Mouse (Mus musculus) midbrain, embryonic 16.5 days (tissue): ENCODE measurements at regions not wholly inside any gene's neighbourhood (a gene's known extent, or its start where the extent isn't known, plus 50 kb on each side); places are given as distances from the start of the nearest gene placed in this dataset.

ENCODE experiments used
- ATAC-seq: fragments of 200-750 bp; cut with Nextera tagmentation; 2 replicates; pipeline ENCODE4 v1.8.0; 2017; ENCODE audit warnings: moderate TSS enrichment
- H3K27ac ChIP-seq: fragments of 300-500 bp; sonication (generic); 2 replicates; pipeline ENCODE4 v1.5.1; 2014; ENCODE audit warnings: mild to moderate bottlenecking, low read length, mixed read lengths
- H3K27me3 ChIP-seq: fragments of 300-500 bp; sonication (generic); 2 replicates; pipeline ENCODE4 v1.6.1; 2014; ENCODE audit warnings: low read depth, low read length, mixed read lengths; ENCODE audit not compliant: control insufficient read depth, insufficient read depth
- H3K36me3 ChIP-seq: fragments of 300-500 bp; sonication (generic); 2 replicates; pipeline ENCODE4 v1.6.1; 2014; ENCODE audit warnings: mild to moderate bottlenecking, low read length, moderate library complexity, mixed read lengths; ENCODE audit not compliant: control insufficient read depth, insufficient read depth
- H3K4me1 ChIP-seq: fragments of 300-500 bp; sonication (generic); 2 replicates; pipeline ENCODE4 v1.6.1; 2014; ENCODE audit warnings: mild to moderate bottlenecking, low read length, mixed read lengths; ENCODE audit not compliant: control insufficient read depth, insufficient read depth
- H3K4me2 ChIP-seq: fragments of 300-500 bp; sonication (generic); 2 replicates; pipeline ENCODE4 v1.6.1; 2014; ENCODE audit warnings: mild to moderate bottlenecking, low read length, mixed read lengths
- H3K4me3 ChIP-seq: fragments of 300-500 bp; sonication (generic); 2 replicates; pipeline ENCODE4 v1.5.1; 2014; ENCODE audit warnings: low read depth, mild to moderate bottlenecking, low read length, moderate library complexity, mixed read lengths
- H3K9ac ChIP-seq: fragments of 300-500 bp; sonication (generic); 2 replicates; pipeline ENCODE4 v1.6.1; 2014; ENCODE audit warnings: low read depth, low read length, mixed read lengths
- H3K9me3 ChIP-seq: fragments of 300-500 bp; sonication (generic); replicated peaks from 2 replicates; pipeline ENCODE4 v1.6.1; 2014; ENCODE audit warnings: mild to moderate bottlenecking, low read length, mixed read lengths; ENCODE audit not compliant: control insufficient read depth, poor library complexity, severe bottlenecking
- WGBS: fragments of 180-500 bp; shearing (Covaris S2); extraction: QIAGEN DNeasy Blood & Tissue Kit; methylation state at CpG from one replicate; pipeline ENCODE4 v1.1.7; 2014; 5-methylcytosine and 5-hydroxymethylcytosine counted together

- ATAC-seq, result no peak
- Histone ChIP-seq H3K4me1 (peaks cover 9% of the 10 kb centered on the region), H3K27ac (no peak overlapping the region), H3K27me3 (no peaks in the 10 kb centered on the region), H3K4me3 (no peak overlapping the region), H3K9me3 (no peaks in the 10 kb centered on the region), H3K36me3 (no peaks in the 10 kb centered on the region), H3K4me2 (no peak overlapping the region), H3K9ac (no peak overlapping the region)
- 59% methylated on average over 3 of the region's 3 CpGs for WGBS
Observed at GRCm38 (mm10) chr4:153768350-153768749, 188.7 kb upstream of the A430005L14Rik start.

GRCm38 (mm10) chr4:153770675-153771074 lies 186.4 kb upstream of the A430005L14Rik start:
- ATAC-seq, result no peak
- H3K9me3 ChIP-seq, result no peaks in the 10 kb centered on the region
- no peaks in the 10 kb centered on the region for H3K27me3 ChIP-seq
- H3K4me1 ChIP-seq, result peaks cover 9% of the 10 kb centered on the region
- H3K36me3 ChIP-seq, result no peaks in the 10 kb centered on the region
- H3K4me3 ChIP-seq, result no peak overlapping the region
- no peak overlapping the region for H3K27ac ChIP-seq
- H3K4me2 ChIP-seq, result no peak overlapping the region
- 33% methylated on average over 5 of the region's 5 CpGs for WGBS
- no peak overlapping the region for H3K9ac ChIP-seq

DNA sequence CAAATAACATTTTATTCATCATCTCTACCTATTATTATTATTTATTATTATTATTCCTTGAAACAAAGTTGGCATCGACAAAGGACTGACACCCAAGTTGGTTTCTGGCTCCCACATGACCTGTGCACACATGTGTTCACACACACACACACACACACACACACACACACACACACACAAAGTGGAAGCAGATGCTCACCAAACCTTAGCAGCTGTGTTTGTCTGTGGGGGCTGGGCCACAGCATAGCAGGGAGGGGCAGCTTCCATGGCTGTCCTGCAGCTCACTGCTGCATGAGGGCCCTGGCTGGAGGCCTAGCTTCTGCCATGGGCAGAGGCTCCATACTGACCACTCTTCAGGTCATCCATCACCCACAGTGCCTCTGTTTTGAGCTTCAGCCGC lies 176.5 kb upstream of the A430005L14Rik start:
- Histone ChIP-seq H3K9ac (no peak overlapping the region), H3K4me3 (no peak overlapping the region), H3K9me3 (no peaks in the 10 kb centered on the region), H3K27me3 (no peaks in the 10 kb centered on the region), H3K27ac (no peak overlapping the region), H3K4me2 (no peak overlapping the region), H3K4me1 (no peaks in the 10 kb centered on the region), H3K36me3 (no peaks in the 10 kb centered on the region)
- WGBS, result 86% methylated on average over 2 of the region's 2 CpGs
- no peak for ATAC-seq

- WGBS, result 86% methylated on average over 7 of the region's 7 CpGs
- H3K4me1 ChIP-seq, result no peaks in the 10 kb centered on the region
- ATAC-seq, result no peak
Observed at GRCm38 (mm10) chr4:153781271-153781670, 175.8 kb upstream of the A430005L14Rik start.

GRCm38 (mm10) chr4:153781981-153782521 lies 175.0 kb upstream of the A430005L14Rik start:
- H3K4me2 ChIP-seq, result no peak overlapping the region
- no peaks in the 10 kb centered on the region for H3K36me3 ChIP-seq
- ATAC-seq, result no peak
- H3K9ac ChIP-seq, result no peak overlapping the region
- H3K9me3 ChIP-seq, result no peaks in the 10 kb centered on the region
- 84% methylated on average over 10 of the region's 10 CpGs for WGBS
- no peak overlapping the region for H3K27ac ChIP-seq
- no peak overlapping the region for H3K4me3 ChIP-seq
- H3K27me3 ChIP-seq, result no peaks in the 10 kb centered on the region
- no peaks in the 10 kb centered on the region for H3K4me1 ChIP-seq

More at GRCm38 (mm10) chr4:153781271-153781670, 175.8 kb upstream of the A430005L14Rik start:
- Histone ChIP-seq H3K27ac (no peak overlapping the region), H3K4me3 (no peak overlapping the region), H3K4me2 (no peak overlapping the region), H3K27me3 (no peaks in the 10 kb centered on the region), H3K9ac (no peak overlapping the region), H3K36me3 (no peaks in the 10 kb centered on the region), H3K9me3 (no peaks in the 10 kb centered on the region)

GRCm38 (mm10) chr4:153784401-153784800 lies 172.6 kb upstream of the A430005L14Rik start:
- no peak overlapping the region for H3K4me3 ChIP-seq
- H3K4me1 ChIP-seq, result no peaks in the 10 kb centered on the region
- no peaks in the 10 kb centered on the region for H3K9me3 ChIP-seq
- 84% methylated on average over 11 of the region's 11 CpGs for WGBS
- no peak for ATAC-seq
- H3K27me3 ChIP-seq, result no peaks in the 10 kb centered on the region
- no peaks in the 10 kb centered on the region for H3K36me3 ChIP-seq
- no peak overlapping the region for H3K27ac ChIP-seq
- H3K4me2 ChIP-seq, result no peak overlapping the region
- no peak overlapping the region for H3K9ac ChIP-seq

- Histone ChIP-seq H3K27me3 (no peaks in the 10 kb centered on the region), H3K4me3 (no peak overlapping the region), H3K9me3 (no peaks in the 10 kb centered on the region), H3K27ac (no peak overlapping the region), H3K4me2 (no peak overlapping the region), H3K4me1 (no peaks in the 10 kb centered on the region), H3K36me3 (no peaks in the 10 kb centered on the region), H3K9ac (no peak overlapping the region)
- WGBS, result 33% methylated on average over 4 of the region's 4 CpGs
- ATAC-seq, result no peak
Observed at GRCm38 (mm10) chr4:153785564-153785963, 171.5 kb upstream of the A430005L14Rik start.

GRCm38 (mm10) chr4:153792307-153792706 lies 164.7 kb upstream of the A430005L14Rik start:
- Histone ChIP-seq H3K4me3 (no peak overlapping the region), H3K4me1 (peaks cover 15% of the 10 kb centered on the region), H3K4me2 (peak overlapping the region; percentile 5; the same call in 1 of the 2 replicates), H3K36me3 (no peaks in the 10 kb centered on the region), H3K9me3 (no peaks in the 10 kb centered on the region), H3K9ac (peak overlapping the region; percentile 26), H3K27ac (peak overlapping the region; percentile 66), H3K27me3 (no peaks in the 10 kb centered on the region)
- ATAC-seq, result peak; percentile 26; the same call in 1 of the 2 replicates
- WGBS, result 22% methylated on average over 13 of the region's 13 CpGs

- no peak for ATAC-seq
- Histone ChIP-seq H3K9ac (no peak overlapping the region), H3K27me3 (no peaks in the 10 kb centered on the region), H3K4me3 (no peak overlapping the region), H3K9me3 (no peaks in the 10 kb centered on the region), H3K4me1 (peaks cover 3% of the 10 kb centered on the region), H3K36me3 (no peaks in the 10 kb centered on the region), H3K4me2 (no peak overlapping the region), H3K27ac (no peak overlapping the region)
- 87% methylated on average over 7 of the region's 7 CpGs for WGBS
Observed at GRCm38 (mm10) chr4:153798061-153798460, 159.0 kb upstream of the A430005L14Rik start.
